Mouse (Mus musculus): ENCODE measurements around the gene Nphp3.

- TF ChIP-seq HCFC1 (IDR thresholded peaks at IDR 0.05; ENCODE audit: borderline replicate concordance, insufficient read depth, low read length) (no peak), ZC3H11A (IDR thresholded peaks at IDR 0.05; ENCODE audit: borderline replicate concordance, low read depth, low read length) (no peak), MAFK (IDR thresholded peaks at IDR 0.05; ENCODE audit: insufficient read depth, low read depth, low read length) (no peak), CHD2 (IDR thresholded peaks at IDR 0.05; ENCODE audit: low read depth, low read length) (no peak), ZNF384 (IDR thresholded peaks at IDR 0.05; ENCODE audit: low read depth, low read length) (no peak)
Measured at GRCm38 (mm10) chr9:104070863-104071604, 68.7 kb downstream of the Nphp3 start.

Measured in ES-E14 (cell line).